Mouse (Mus musculus) hindbrain, embryonic 16.5 days (tissue): ENCODE measurements around the gene 1700013G24Rik. TPM values are rescaled to one million over a fixed set of nuclear protein-coding genes. Genes with fewer than 3 reads are reported as not detected.
A peak's percentile ranks its signal among the peaks of the same experiment; 100 is the strongest.

ENCODE experiments used
- ATAC-seq: fragments of 200-750 bp; cut with Nextera tagmentation; 2 replicates; pipeline ENCODE4 v1.8.0; 2017; ENCODE audit warnings: moderate TSS enrichment, moderate library complexity
- H3K27ac ChIP-seq: fragments of 300-500 bp; sonication (generic); 2 replicates; pipeline ENCODE4 v1.5.1; 2014; ENCODE audit warnings: low read depth, mild to moderate bottlenecking, control low read depth, low read length, moderate library complexity
- H3K27me3 ChIP-seq: fragments of 300-500 bp; sonication (generic); replicated peaks from 2 replicates; pipeline ENCODE4 v1.6.1; 2014; ENCODE audit warnings: low read length; ENCODE audit not compliant: control insufficient read depth, insufficient read depth
- H3K36me3 ChIP-seq: fragments of 300-500 bp; sonication (generic); 2 replicates; pipeline ENCODE4 v1.6.1; 2014; ENCODE audit warnings: mild to moderate bottlenecking, low read length, moderate library complexity, mixed read lengths; ENCODE audit not compliant: control insufficient read depth, insufficient read depth
- H3K4me1 ChIP-seq: fragments of 300-500 bp; sonication (generic); 2 replicates; pipeline ENCODE4 v1.6.1; 2014; ENCODE audit warnings: low read depth, low read length; ENCODE audit not compliant: control insufficient read depth, insufficient read depth
- H3K4me2 ChIP-seq: fragments of 300-500 bp; sonication (generic); 2 replicates; pipeline ENCODE4 v1.6.1; 2014; ENCODE audit warnings: mild to moderate bottlenecking, low read length, control low read depth, moderate library complexity
- H3K4me3 ChIP-seq: fragments of 300-500 bp; sonication (generic); 2 replicates; pipeline ENCODE4 v1.5.1; 2014; ENCODE audit warnings: mild to moderate bottlenecking, low read length, control low read depth, moderate library complexity
- H3K9ac ChIP-seq: fragments of 300-500 bp; sonication (generic); 2 replicates; pipeline ENCODE4 v1.6.1; 2014; ENCODE audit warnings: low read depth, mild to moderate bottlenecking, control low read depth, low read length, moderate library complexity
- H3K9me3 ChIP-seq: fragments of 300-500 bp; sonication (generic); 2 replicates; pipeline ENCODE4 v1.6.1; 2014; ENCODE audit warnings: mild to moderate bottlenecking, low read length, moderate library complexity; ENCODE audit not compliant: control insufficient read depth
- WGBS: fragments of 180-500 bp; shearing (Covaris S2); extraction: QIAGEN DNeasy Blood & Tissue Kit; methylation state at CpG from one replicate; pipeline ENCODE4 v1.1.7; 2014; 5-methylcytosine and 5-hydroxymethylcytosine counted together
- polyA plus RNA-seq: library from polyadenylated mRNA; unstranded; fragments of >200 nt; fragmentation: Nextera tagmentation; extraction: Ambion mirVana; gene quantifications from 2 replicates; pipeline ENCODE4 v1.2.1, GENCODE M21; 2015

1700013G24Rik gene
- polyA plus RNA-seq, 1 experiment from 2014 or later: not detected

- H3K9me3 ChIP-seq: no peaks in the 10 kb centered on the region
- no peak for ATAC-seq
- 75% methylated on average over 7 of the region's 7 CpGs for WGBS
- no peak overlapping the region for H3K27ac ChIP-seq
- H3K4me2 ChIP-seq: no peak overlapping the region
- no peak overlapping the region for H3K4me3 ChIP-seq
- H3K27me3 ChIP-seq: no peaks in the 10 kb centered on the region
- no peaks in the 10 kb centered on the region for H3K36me3 ChIP-seq
- H3K4me1 ChIP-seq: no peaks in the 10 kb centered on the region
- no peak overlapping the region for H3K9ac ChIP-seq
Observed at GRCm38 (mm10) chr4:137502801-137503200, 49.7 kb downstream of the 1700013G24Rik start.

GRCm38 (mm10) chr4:137503509-137503971 is 50.5 kb downstream of the 1700013G24Rik start:
- Histone ChIP-seq H3K27ac (no peak overlapping the region), H3K9me3 (no peaks in the 10 kb centered on the region), H3K27me3 (no peaks in the 10 kb centered on the region), H3K4me3 (no peak overlapping the region), H3K9ac (no peak overlapping the region), H3K36me3 (no peaks in the 10 kb centered on the region), H3K4me2 (no peak overlapping the region), H3K4me1 (no peaks in the 10 kb centered on the region)
- WGBS: 73% methylated on average over 6 of the region's 6 CpGs
- 0 out of 2 replicates have a peak, but pooled peaks have one; percentile 24 for ATAC-seq

Other genes starting within 250 kb of the 1700013G24Rik start
- 1.2 and 1.9 TPM in 2 replicates for gene Wnt4, start 175.8 kb upstream of the 1700013G24Rik start, polyA plus RNA-seq
- 975 and 1,060 TPM in 2 replicates for gene Cdc42, start 95.6 kb upstream of the 1700013G24Rik start, polyA plus RNA-seq
- not detected in 2 replicates for gene Cela3a, start 43.5 kb upstream of the 1700013G24Rik start, polyA plus RNA-seq
- gene Cela3b, start 22.7 kb upstream of the 1700013G24Rik start, polyA plus RNA-seq: not detected in 2 replicates
- 6.5 and 9.3 TPM in 2 replicates for gene Hspg2, start 15.5 kb downstream of the 1700013G24Rik start, polyA plus RNA-seq
- gene Ldlrad2, start 121.3 kb downstream of the 1700013G24Rik start, polyA plus RNA-seq: 0.57 and 0.99 TPM in 2 replicates
- gene Usp48, start 140.5 kb downstream of the 1700013G24Rik start, polyA plus RNA-seq: 55.7 and 60.7 TPM in 2 replicates
- 119 and 120 TPM in 2 replicates for gene Rap1gap, start 211.4 kb downstream of the 1700013G24Rik start, polyA plus RNA-seq